Mouse (Mus musculus) G1E (cell line): ENCODE results near the gene Arhgap23.

Experiments
- CTCF ChIP-seq: IDR thresholded peaks from 2 replicates; pipeline ENCODE4 v1.5.1; 2012; ENCODE audit warnings: low read depth, low read length, inconsistent platforms, mixed read lengths
- TAL1 ChIP-seq: conservative IDR thresholded peaks from 2 replicates; pipeline ENCODE4 v1.6.1; 2012; ENCODE audit warnings: low read depth, low read length, inconsistent platforms, mixed read lengths

- TF ChIP-seq CTCF, result no peak
- TF ChIP-seq TAL1, result no peak
Observed at GRCm38 (mm10) chr11:97462538-97462937, 47.2 kb downstream of the Arhgap23 start.
